Mouse (Mus musculus): ENCODE data around the gene Bola3. TPM values are rescaled to one million over a fixed set of nuclear protein-coding genes. Genes with fewer than 3 reads are reported as not detected.
"Not testable (repeated sequence)": the region's sequence is repeated elsewhere in the genome, so short reads cannot be mapped to it uniquely, and the experiment has no call there.

The Bola3 gene
- polyA plus RNA-seq, 1 experiment from 2014 or later: 140 TPM

- WGBS: 92% methylated on average over 3 of the region's 3 CpGs
- DNase-seq (ENCODE audit: low spot score): no peak
- H3K4me3 ChIP-seq (ENCODE audit: low read depth, low read length): no peak overlapping the region
- no peaks in the 10 kb centered on the region for H3K27me3 ChIP-seq (ENCODE audit: control insufficient read depth, insufficient read depth, low read length)
- no peaks in the 10 kb centered on the region for H3K4me1 ChIP-seq (replicated peaks; ENCODE audit: control insufficient read depth, insufficient read depth, low read length)
- H3K36me3 ChIP-seq (ENCODE audit: control insufficient read depth, insufficient read depth, low read length): peaks cover 8% of the 10 kb centered on the region; the same call in 1 of the 2 replicates
- H3K27ac ChIP-seq (ENCODE audit: low read depth, low read length): no peak overlapping the region
- ATAC-seq (replicated peaks; ENCODE audit: low FRiP score): no peak
- H3K4me2 ChIP-seq (ENCODE audit: low read depth, low read length, severe bottlenecking): no peak overlapping the region
- no peak overlapping the region for H3K9ac ChIP-seq (ENCODE audit: low read length)
- H3K9me3 ChIP-seq (ENCODE audit: control insufficient read depth, low read length): no peaks in the 10 kb centered on the region
Measured at GRCm38 (mm10) chr6:83327591-83328190, 21.3 kb upstream of the Bola3 start.

- DNase-seq (ENCODE audit: low spot score) (no peak), ATAC-seq (replicated peaks; ENCODE audit: low FRiP score) (no peak)
- Histone ChIP-seq H3K27me3 (ENCODE audit: control insufficient read depth, insufficient read depth, low read length) (no peaks in the 10 kb centered on the region), H3K36me3 (ENCODE audit: control insufficient read depth, insufficient read depth, low read length) (peaks cover 9% of the 10 kb centered on the region; the same call in 1 of the 2 replicates), H3K27ac (ENCODE audit: low read depth, low read length) (no peak overlapping the region), H3K9me3 (ENCODE audit: control insufficient read depth, low read length) (no peaks in the 10 kb centered on the region), H3K4me1 (replicated peaks; ENCODE audit: control insufficient read depth, insufficient read depth, low read length) (no peaks in the 10 kb centered on the region), H3K4me2 (ENCODE audit: low read depth, low read length, severe bottlenecking) (no peak overlapping the region), H3K4me3 (ENCODE audit: low read depth, low read length) (no peak overlapping the region), H3K9ac (ENCODE audit: low read length) (no peak overlapping the region)
- WGBS: 88% methylated on average over 3 of the region's 3 CpGs
Measured at GRCm38 (mm10) chr6:83341387-83341786, 7.6 kb upstream of the Bola3 start.

- WGBS: 94% methylated on average over 2 of the region's 2 CpGs
Measured at GRCm38 (mm10) chr6:83342957-83343356, 6.0 kb upstream of the Bola3 start.

GRCm38 (mm10) chr6:83345285-83345684, 3.7 kb upstream of the Bola3 start:
- not testable (repeated sequence) for H3K4me1 ChIP-seq (replicated peaks; ENCODE audit: control insufficient read depth, insufficient read depth, low read length); H3K9me3 ChIP-seq (ENCODE audit: control insufficient read depth, low read length); H3K4me2 ChIP-seq (ENCODE audit: low read depth, low read length, severe bottlenecking); ATAC-seq (replicated peaks; ENCODE audit: low FRiP score); H3K27me3 ChIP-seq (ENCODE audit: control insufficient read depth, insufficient read depth, low read length); H3K27ac ChIP-seq (ENCODE audit: low read depth, low read length); H3K9ac ChIP-seq (ENCODE audit: low read length); H3K36me3 ChIP-seq (ENCODE audit: control insufficient read depth, insufficient read depth, low read length); H3K4me3 ChIP-seq (ENCODE audit: low read depth, low read length); DNase-seq (ENCODE audit: low spot score)
- WGBS: 95% methylated on average over 8 of the region's 8 CpGs

More at GRCm38 (mm10) chr6:83342957-83343356, 6.0 kb upstream of the Bola3 start:
- DNase-seq (ENCODE audit: low spot score) (no peak), ATAC-seq (replicated peaks; ENCODE audit: low FRiP score) (no peak)
- no peaks in the 10 kb centered on the region for H3K27me3 ChIP-seq (ENCODE audit: control insufficient read depth, insufficient read depth, low read length)
- H3K27ac ChIP-seq (ENCODE audit: low read depth, low read length): no peak overlapping the region
- no peak overlapping the region for H3K4me2 ChIP-seq (ENCODE audit: low read depth, low read length, severe bottlenecking)
- H3K4me1 ChIP-seq (replicated peaks; ENCODE audit: control insufficient read depth, insufficient read depth, low read length): no peaks in the 10 kb centered on the region
- peaks cover 8% of the 10 kb centered on the region; the same call in 1 of the 2 replicates for H3K36me3 ChIP-seq (ENCODE audit: control insufficient read depth, insufficient read depth, low read length)
- H3K4me3 ChIP-seq (ENCODE audit: low read depth, low read length): no peak overlapping the region
- H3K9me3 ChIP-seq (ENCODE audit: control insufficient read depth, low read length): no peaks in the 10 kb centered on the region
- H3K9ac ChIP-seq (ENCODE audit: low read length): no peak overlapping the region

- WGBS: 95% methylated on average over 3 of the region's 3 CpGs
- DNase-seq (ENCODE audit: low spot score) (no peak), ATAC-seq (replicated peaks; ENCODE audit: low FRiP score) (no peak)
- H3K4me1 ChIP-seq (replicated peaks; ENCODE audit: control insufficient read depth, insufficient read depth, low read length): peaks cover 8% of the 10 kb centered on the region
- H3K4me3 ChIP-seq (ENCODE audit: low read depth, low read length): no peak overlapping the region
- peaks cover 2% of the 10 kb centered on the region; the same call in 1 of the 2 replicates for H3K36me3 ChIP-seq (ENCODE audit: control insufficient read depth, insufficient read depth, low read length)
- no peak overlapping the region for H3K27ac ChIP-seq (ENCODE audit: low read depth, low read length)
- H3K9ac ChIP-seq (ENCODE audit: low read length): no peak overlapping the region
- H3K27me3 ChIP-seq (ENCODE audit: control insufficient read depth, insufficient read depth, low read length): no peaks in the 10 kb centered on the region
- no peaks in the 10 kb centered on the region for H3K9me3 ChIP-seq (ENCODE audit: control insufficient read depth, low read length)
- no peak overlapping the region for H3K4me2 ChIP-seq (ENCODE audit: low read depth, low read length, severe bottlenecking)
Measured at GRCm38 (mm10) chr6:83347916-83348315, 1.0 kb upstream of the Bola3 start.

- whole genome bisulfite sequencing: under 1% methylated on average over 50 of the region's 53 CpGs
- Histone ChIP-seq H3K4me3 (ENCODE audit: low read depth, low read length) (peak overlapping the region; percentile 82), H3K4me1 (replicated peaks; ENCODE audit: control insufficient read depth, insufficient read depth, low read length) (peaks cover 8% of the 10 kb centered on the region), H3K27me3 (ENCODE audit: control insufficient read depth, insufficient read depth, low read length) (no peaks in the 10 kb centered on the region), H3K9ac (ENCODE audit: low read length) (peak overlapping the region; percentile 95), H3K27ac (ENCODE audit: low read depth, low read length) (no peak overlapping the region), H3K36me3 (ENCODE audit: control insufficient read depth, insufficient read depth, low read length) (no peaks in the 10 kb centered on the region), H3K9me3 (ENCODE audit: control insufficient read depth, low read length) (no peaks in the 10 kb centered on the region), H3K4me2 (ENCODE audit: low read depth, low read length, severe bottlenecking) (peak overlapping the region; percentile 88)
- ATAC-seq (replicated peaks; ENCODE audit: low FRiP score) (peak; percentile 95), DNase-seq (ENCODE audit: low spot score) (peak; percentile 96)
Measured at GRCm38 (mm10) chr6:83349274-83349958, 469 bp downstream of the Bola3 start.

GRCm38 (mm10) chr6:83350172-83350571, 1.2 kb downstream of the Bola3 start:
- Histone ChIP-seq H3K9me3 (ENCODE audit: control insufficient read depth, low read length) (no peaks in the 10 kb centered on the region), H3K9ac (ENCODE audit: low read length) (peak overlapping the region; percentile 95), H3K4me3 (ENCODE audit: low read depth, low read length) (peak overlapping the region; percentile 82), H3K4me1 (replicated peaks; ENCODE audit: control insufficient read depth, insufficient read depth, low read length) (peaks cover 8% of the 10 kb centered on the region), H3K36me3 (ENCODE audit: control insufficient read depth, insufficient read depth, low read length) (no peaks in the 10 kb centered on the region), H3K27me3 (ENCODE audit: control insufficient read depth, insufficient read depth, low read length) (no peaks in the 10 kb centered on the region), H3K27ac (ENCODE audit: low read depth, low read length) (no peak overlapping the region), H3K4me2 (ENCODE audit: low read depth, low read length, severe bottlenecking) (peak overlapping the region; percentile 88)
- WGBS: 88% methylated on average over 7 of the region's 7 CpGs
- ATAC-seq (replicated peaks; ENCODE audit: low FRiP score) (no peak), DNase-seq (ENCODE audit: low spot score) (no peak)

DNA sequence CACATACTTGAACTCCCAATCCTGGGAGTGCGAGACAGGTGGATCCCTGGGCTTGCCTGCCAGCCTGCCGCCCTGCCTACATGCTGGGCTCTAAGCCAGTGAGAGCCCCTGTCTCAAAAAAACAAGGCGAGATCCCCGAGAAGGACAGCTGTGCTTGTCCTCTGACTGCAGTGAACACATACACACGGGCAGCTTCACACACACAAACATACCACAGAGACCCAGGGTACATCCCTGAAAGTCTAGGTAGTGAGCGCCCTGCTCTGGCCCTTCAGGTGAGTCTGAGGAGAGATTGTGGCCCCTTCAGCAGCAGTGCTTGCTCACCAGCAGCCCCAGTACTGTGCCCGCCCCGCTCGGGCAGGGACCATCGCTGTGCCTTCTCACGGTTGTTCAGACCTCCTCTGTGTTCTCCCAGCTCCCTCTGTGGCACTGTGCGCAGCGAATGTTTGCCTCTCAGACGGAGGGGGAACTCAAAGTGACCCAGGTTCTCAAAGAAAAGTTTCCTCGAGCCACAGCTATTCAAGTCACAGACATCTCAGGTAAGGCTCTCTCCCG, 2.0 kb downstream of the Bola3 start:
- ATAC-seq (replicated peaks; ENCODE audit: low FRiP score) (no peak), DNase-seq (ENCODE audit: low spot score) (no peak)
- H3K9me3 ChIP-seq (ENCODE audit: control insufficient read depth, low read length): no peaks in the 10 kb centered on the region
- H3K4me2 ChIP-seq (ENCODE audit: low read depth, low read length, severe bottlenecking): no peak overlapping the region
- H3K36me3 ChIP-seq (ENCODE audit: control insufficient read depth, insufficient read depth, low read length): no peaks in the 10 kb centered on the region
- peaks cover 8% of the 10 kb centered on the region for H3K4me1 ChIP-seq (replicated peaks; ENCODE audit: control insufficient read depth, insufficient read depth, low read length)
- 89% methylated on average over 16 of the region's 16 CpGs for WGBS
- no peak overlapping the region for H3K27ac ChIP-seq (ENCODE audit: low read depth, low read length)
- no peak overlapping the region for H3K9ac ChIP-seq (ENCODE audit: low read length)
- no peak overlapping the region for H3K4me3 ChIP-seq (ENCODE audit: low read depth, low read length)
- H3K27me3 ChIP-seq (ENCODE audit: control insufficient read depth, insufficient read depth, low read length): no peaks in the 10 kb centered on the region
